Mouse (Mus musculus) left cerebral cortex, postnatal 10 days (tissue): ENCODE data around the gene Smyd2. TPM values are rescaled to one million over a fixed set of nuclear protein-coding genes. Genes with fewer than 3 reads are reported as not detected.

Experiments
- DNase-seq, 2 experiments: peaks; one replicate each; pipeline ENCODE4 v3.0.0; 2021 to 2022; ENCODE audit warnings: low spot score in 2 of 2, mixed read lengths in 1 of 2; ENCODE audit errors: extremely low spot score in 1 of 2
- intact Hi-C: fragments of 180-260 bp; cut with DNase I; formaldehyde crosslinking; loops from one replicate; pipeline ENCODE4 v1.15.1; 2025
- total RNA-seq, 2 experiments: library from RNA; stranded (reverse); gene quantifications; 2 replicates each; pipeline ENCODE4 v1.2.3; 2021

Smyd2 gene
- total RNA-seq, 2 experiments from 2014 or later = 127 to 133 TPM

DNA sequence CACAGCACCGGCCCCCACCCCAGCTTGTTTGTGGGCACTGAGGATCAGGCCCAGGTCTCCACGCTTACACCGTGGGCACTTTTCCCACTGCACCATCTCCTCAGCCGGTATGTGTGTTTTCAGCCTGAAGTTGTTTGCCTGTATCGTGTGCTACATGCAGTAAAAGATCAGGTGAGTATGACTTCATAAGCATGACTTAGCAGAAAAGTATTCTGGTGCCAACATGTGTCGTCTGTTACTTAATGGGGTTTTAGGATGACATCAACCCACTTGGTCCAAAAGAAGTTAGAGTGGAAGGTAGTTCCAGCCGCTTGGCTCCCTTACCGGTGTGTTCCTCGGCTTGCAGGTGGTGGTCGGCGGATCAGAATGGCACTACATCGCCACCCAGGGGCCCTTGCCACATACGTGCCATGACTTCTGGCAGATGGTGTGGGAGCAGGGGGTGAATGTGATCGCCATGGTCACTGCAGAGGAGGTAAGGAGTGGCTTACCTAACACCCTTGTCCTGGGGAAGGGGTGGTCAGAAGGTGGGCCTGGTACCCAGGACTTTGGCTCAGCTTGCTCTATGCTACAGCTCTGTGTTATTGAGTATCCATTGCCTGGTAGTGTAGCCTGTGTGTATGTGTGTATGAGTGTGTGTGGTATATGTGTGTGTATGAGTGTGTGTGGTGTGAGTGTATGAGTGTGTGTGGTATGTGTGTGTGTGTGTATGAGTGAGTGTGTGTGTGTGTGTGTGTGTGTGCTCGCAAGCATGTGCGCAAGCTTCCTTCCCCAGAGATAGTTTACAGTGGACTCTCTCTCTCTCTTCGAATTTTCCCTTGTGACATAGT, 61.8 kb downstream of the Smyd2 start:
- peak in 1 of 2 experiments; percentile 33 for DNase-seq
- intact Hi-C loops = no loop called here

DNA sequence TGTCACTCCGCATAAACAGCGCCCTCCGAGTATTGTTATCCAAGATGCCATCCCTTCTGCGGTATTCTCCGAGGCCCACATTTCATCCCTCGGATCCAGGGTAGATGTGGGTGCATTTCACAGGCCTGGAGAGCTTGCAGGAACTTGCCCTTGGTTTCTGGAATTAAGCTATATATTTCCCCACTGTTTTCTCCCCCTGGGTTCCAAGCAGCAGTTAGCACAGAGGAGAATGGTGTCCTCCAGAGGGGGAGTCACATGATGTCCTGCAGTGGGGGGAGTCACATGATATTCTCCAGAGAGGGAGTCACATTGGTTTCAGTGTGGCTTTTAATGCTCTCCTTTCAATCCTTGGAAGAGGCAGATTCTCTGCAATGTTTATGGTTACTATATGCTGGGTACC, 63.8 kb downstream of the Smyd2 start:
- no peak for DNase-seq
- intact Hi-C loops = no loop called here

GRCm38 (mm10) chr1:189855739-189856138, 66.4 kb downstream of the Smyd2 start:
- DNase-seq = no peak
- intact Hi-C loops = no loop called here

DNA sequence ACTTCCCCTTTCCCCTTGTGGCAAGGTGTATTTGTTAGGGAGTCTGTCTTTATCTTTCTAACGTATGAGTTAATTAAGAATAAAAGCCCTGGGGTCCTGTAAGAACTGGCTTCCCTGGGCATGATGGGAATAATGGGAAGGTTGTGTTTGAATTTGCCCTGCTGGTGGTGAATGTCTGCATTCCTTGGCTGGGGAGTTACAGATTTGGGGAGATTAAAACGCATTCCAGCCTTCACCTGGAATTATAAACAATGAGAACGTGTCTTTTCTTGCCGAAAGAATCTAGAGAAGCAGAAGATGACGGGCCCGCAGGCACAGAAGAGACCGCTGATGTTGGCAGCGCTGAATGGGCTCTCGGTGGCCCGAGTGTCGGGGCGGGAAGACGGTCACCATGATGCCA, 67.5 kb downstream of the Smyd2 start:
- DNase-seq = no peak
- intact Hi-C loops = no loop called here

GRCm38 (mm10) chr1:189852456-189852855, 69.7 kb downstream of the Smyd2 start:
- intact Hi-C loops = no loop called here
- no peak for DNase-seq

- DNase-seq = no peak
- intact Hi-C loops = no loop called here
These were observed 70.1 kb downstream of the Smyd2 start for GRCm38 (mm10) chr1:189852051-189852450.

- intact Hi-C loops = no loop called here
- DNase-seq = no peak
These were observed 72.6 kb downstream of the Smyd2 start for GRCm38 (mm10) chr1:189849550-189849949.

- intact Hi-C loops = no loop called here
- no peak for DNase-seq
These were observed 75.8 kb downstream of the Smyd2 start for GRCm38 (mm10) chr1:189846319-189846718.

GRCm38 (mm10) chr1:189834166-189834565, 88.0 kb downstream of the Smyd2 start:
- no peak for DNase-seq
- intact Hi-C loops = no loop called here

GRCm38 (mm10) chr1:189833351-189833750, 88.8 kb downstream of the Smyd2 start:
- intact Hi-C loops = no loop called here
- DNase-seq = no peak

GRCm38 (mm10) chr1:189830797-189831232, 91.3 kb downstream of the Smyd2 start:
- intact Hi-C loops = no loop called here
- peak in 1 of 2 experiments; percentile 38 for DNase-seq

Other genes with a start within 250 kb of the Smyd2 start
- gene Cenpf, start 234.3 kb downstream of the Smyd2 start, total RNA-seq = 1 to 10 TPM; 2.3 to 2.8 TPM
- gene Ptpn14, start 194.1 kb downstream of the Smyd2 start, total RNA-seq = 1 to 10 TPM; 9.2 to 9.5 TPM
- 1 to 10 TPM; 7.9 to 8.3 TPM for gene Prox1, start 248.4 kb upstream of the Smyd2 start, total RNA-seq